Mouse (Mus musculus): ENCODE results near the gene Adam12.

Adam12 gene

DNA sequence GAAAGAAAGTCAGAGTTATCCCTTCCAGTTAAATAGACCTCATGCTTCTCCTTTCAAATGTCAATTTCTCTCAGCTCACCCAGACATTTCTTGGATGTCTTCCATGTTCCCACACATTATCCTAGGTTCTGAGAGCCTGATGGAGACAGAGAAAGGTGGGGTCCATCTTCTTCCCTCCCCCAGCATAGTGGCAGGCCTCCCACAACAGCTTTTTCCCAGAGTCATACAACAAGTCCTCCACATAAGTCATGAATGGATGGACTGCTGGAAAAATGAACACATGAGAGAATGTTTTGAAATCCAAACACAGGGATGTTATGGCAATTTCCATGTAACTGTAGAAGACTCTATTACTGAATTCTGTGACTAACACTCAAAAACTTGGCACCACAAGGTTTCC is 188.4 kb downstream of the Adam12 start:
- no peak overlapping the region for H3K4me3 ChIP-seq (replicated peaks; ENCODE audit: low read length)
- H3K4me1 ChIP-seq (replicated peaks; ENCODE audit: low read depth, low read length): no peaks in the 10 kb centered on the region
- no peaks in the 10 kb centered on the region for H3K36me3 ChIP-seq (ENCODE audit: insufficient read depth, low read length)
- H3K9me3 ChIP-seq (ENCODE audit: low read length): peaks cover 9% of the 10 kb centered on the region
- TF ChIP-seq POU5F1 (IDR thresholded peaks at IDR 0.05; ENCODE audit: borderline replicate concordance, low read length) (no peak), NANOG (IDR thresholded peaks at IDR 0.05; ENCODE audit: borderline replicate concordance, low read length) (no peak), CTCF (conservative IDR thresholded peaks at IDR 0.05; ENCODE audit: low read length) (no peak)
- no peaks in the 10 kb centered on the region for H3K27me3 ChIP-seq (ENCODE audit: insufficient read depth, low read length)

DNA sequence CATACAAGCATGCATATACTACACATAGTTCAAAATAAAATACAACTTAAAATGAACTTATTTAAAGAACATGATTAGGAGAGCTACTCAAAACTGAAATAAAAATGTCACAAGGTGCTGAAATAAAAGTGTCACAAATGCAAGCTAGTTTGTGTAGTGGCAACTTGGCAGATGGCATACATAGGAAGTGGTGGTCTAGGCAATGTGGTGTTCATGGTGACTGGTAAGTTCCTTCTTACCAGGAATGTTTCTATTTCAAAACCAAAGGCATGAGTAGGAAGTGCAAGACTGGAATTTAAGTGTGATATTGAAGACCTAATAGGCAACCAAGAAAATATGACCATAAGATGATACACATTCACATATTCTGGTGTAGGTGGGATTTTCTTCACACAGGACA is 189.3 kb downstream of the Adam12 start:
- H3K4me1 ChIP-seq (replicated peaks; ENCODE audit: low read depth, low read length): no peaks in the 10 kb centered on the region
- TF ChIP-seq NANOG (IDR thresholded peaks at IDR 0.05; ENCODE audit: borderline replicate concordance, low read length) (no peak), POU5F1 (IDR thresholded peaks at IDR 0.05; ENCODE audit: borderline replicate concordance, low read length) (no peak), CTCF (conservative IDR thresholded peaks at IDR 0.05; ENCODE audit: low read length) (no peak)

DNA sequence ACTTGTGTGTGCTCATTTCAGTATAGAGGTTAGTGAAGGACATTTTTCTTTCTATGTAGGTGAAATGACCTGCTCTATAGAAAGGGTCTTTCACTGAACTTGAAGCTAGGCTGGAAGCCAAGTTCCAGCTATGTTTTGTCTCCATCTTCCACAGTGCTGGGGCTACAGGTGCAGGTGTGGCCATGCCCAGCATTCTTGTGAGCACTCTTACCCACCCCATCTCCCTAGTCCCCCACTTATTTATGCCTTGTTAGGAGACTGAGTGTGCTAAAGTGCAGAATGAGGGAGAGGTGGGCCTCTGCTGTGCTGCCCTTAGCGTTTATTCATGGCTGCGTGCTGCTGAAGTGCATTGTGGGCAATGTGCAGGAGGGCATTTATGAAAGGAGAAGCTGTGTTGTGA is 198.0 kb downstream of the Adam12 start:
- Histone ChIP-seq H3K27me3 (ENCODE audit: insufficient read depth, low read length) (no peaks in the 10 kb centered on the region), H3K9me3 (ENCODE audit: low read length) (no peaks in the 10 kb centered on the region), H3K4me3 (replicated peaks; ENCODE audit: low read length) (no peak overlapping the region), H3K4me1 (replicated peaks; ENCODE audit: low read depth, low read length) (peaks cover 27% of the 10 kb centered on the region), H3K36me3 (ENCODE audit: insufficient read depth, low read length) (no peaks in the 10 kb centered on the region)
- TF ChIP-seq CTCF (conservative IDR thresholded peaks at IDR 0.05; ENCODE audit: low read length) (no peak), POU5F1 (IDR thresholded peaks at IDR 0.05; ENCODE audit: borderline replicate concordance, low read length) (no peak), NANOG (IDR thresholded peaks at IDR 0.05; ENCODE audit: borderline replicate concordance, low read length) (no peak)

More for the DNA sequence above, 189.3 kb downstream of the Adam12 start:
- H3K27me3 ChIP-seq (ENCODE audit: insufficient read depth, low read length): no peaks in the 10 kb centered on the region
- H3K36me3 ChIP-seq (ENCODE audit: insufficient read depth, low read length): no peaks in the 10 kb centered on the region
- H3K9me3 ChIP-seq (ENCODE audit: low read length): peaks cover 9% of the 10 kb centered on the region
- no peak overlapping the region for H3K4me3 ChIP-seq (replicated peaks; ENCODE audit: low read length)

DNA sequence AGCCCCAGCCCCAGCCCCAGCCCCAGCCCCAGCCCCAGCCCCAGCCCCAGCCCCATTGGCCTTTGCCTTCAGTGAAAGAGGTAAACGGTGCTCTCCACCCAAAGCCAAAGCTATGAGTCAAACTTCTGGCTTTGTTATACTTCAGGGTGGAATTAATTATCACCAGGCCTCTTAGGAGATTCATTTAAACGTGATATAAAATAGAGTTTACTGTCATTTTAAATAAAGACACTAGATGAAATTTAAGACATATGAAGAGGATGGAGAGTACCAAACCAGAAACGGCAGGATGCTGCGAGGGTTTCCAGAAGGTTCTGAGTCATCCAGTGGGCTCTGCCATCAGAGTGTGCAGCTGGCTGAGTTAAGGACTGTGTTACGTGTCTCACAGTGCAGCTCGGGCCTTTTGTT is 199.0 kb downstream of the Adam12 start:
- H3K4me1 ChIP-seq (replicated peaks; ENCODE audit: low read depth, low read length): peaks cover 27% of the 10 kb centered on the region
- H3K4me3 ChIP-seq (replicated peaks; ENCODE audit: low read length): no peak overlapping the region
- H3K36me3 ChIP-seq (ENCODE audit: insufficient read depth, low read length): no peaks in the 10 kb centered on the region
- H3K27me3 ChIP-seq (ENCODE audit: insufficient read depth, low read length): no peaks in the 10 kb centered on the region
- TF ChIP-seq NANOG (IDR thresholded peaks at IDR 0.05; ENCODE audit: borderline replicate concordance, low read length) (no peak), POU5F1 (IDR thresholded peaks at IDR 0.05; ENCODE audit: borderline replicate concordance, low read length) (no peak), CTCF (conservative IDR thresholded peaks at IDR 0.05; ENCODE audit: low read length) (no peak)
- H3K9me3 ChIP-seq (ENCODE audit: low read length): no peaks in the 10 kb centered on the region

DNA sequence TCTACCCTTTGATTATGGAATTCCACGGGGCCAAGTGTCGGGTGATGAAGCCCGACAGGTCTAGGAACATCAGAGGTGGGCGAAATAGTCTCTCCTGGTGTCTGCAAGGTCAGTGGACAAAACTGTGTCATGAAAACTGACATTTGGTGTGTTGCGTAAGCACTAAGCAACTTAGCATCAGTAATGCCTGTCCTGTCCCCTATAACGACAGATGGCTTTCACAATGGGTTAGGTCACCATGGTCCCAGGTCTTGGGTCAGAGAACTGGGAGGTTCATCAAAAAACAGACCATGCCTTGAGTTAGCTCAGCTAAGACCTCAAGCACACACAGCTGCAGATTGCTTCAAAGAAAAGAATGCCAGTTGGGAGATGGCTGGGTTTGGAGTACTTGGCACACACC is 200.2 kb downstream of the Adam12 start:
- H3K4me1 ChIP-seq (replicated peaks; ENCODE audit: low read depth, low read length): peaks cover 34% of the 10 kb centered on the region
- no peaks in the 10 kb centered on the region for H3K9me3 ChIP-seq (ENCODE audit: low read length)
- no peaks in the 10 kb centered on the region for H3K36me3 ChIP-seq (ENCODE audit: insufficient read depth, low read length)
- no peak overlapping the region for H3K4me3 ChIP-seq (replicated peaks; ENCODE audit: low read length)
- H3K27me3 ChIP-seq (ENCODE audit: insufficient read depth, low read length): no peaks in the 10 kb centered on the region
- TF ChIP-seq CTCF (conservative IDR thresholded peaks at IDR 0.05; ENCODE audit: low read length) (no peak), NANOG (IDR thresholded peaks at IDR 0.05; ENCODE audit: borderline replicate concordance, low read length) (no peak), POU5F1 (IDR thresholded peaks at IDR 0.05; ENCODE audit: borderline replicate concordance, low read length) (no peak)

DNA sequence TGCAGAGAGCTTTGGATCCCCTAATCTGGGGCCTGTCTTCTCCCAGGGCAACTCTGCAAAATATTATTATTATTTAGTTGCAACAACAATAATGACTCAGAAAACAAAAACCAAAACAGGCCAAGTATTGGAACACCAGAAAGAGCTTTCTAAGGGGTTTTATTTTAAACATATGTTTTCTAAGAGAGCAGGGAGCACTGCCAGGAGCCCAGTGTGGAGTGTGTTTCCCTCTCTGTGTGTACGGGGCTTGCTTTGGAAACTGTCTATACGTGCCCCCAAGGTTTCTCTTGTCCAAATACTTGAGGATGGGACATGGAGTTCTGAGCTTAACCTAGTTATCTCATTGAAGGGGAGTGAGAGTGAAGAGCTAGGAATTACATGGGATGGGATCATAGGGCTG is 200.7 kb downstream of the Adam12 start:
- H3K36me3 ChIP-seq (ENCODE audit: insufficient read depth, low read length): no peaks in the 10 kb centered on the region
- H3K9me3 ChIP-seq (ENCODE audit: low read length): no peaks in the 10 kb centered on the region
- no peak for TF ChIP-seq POU5F1 (IDR thresholded peaks at IDR 0.05; ENCODE audit: borderline replicate concordance, low read length)
- TF ChIP-seq CTCF (conservative IDR thresholded peaks at IDR 0.05; ENCODE audit: low read length): no peak
- no peak for TF ChIP-seq NANOG (IDR thresholded peaks at IDR 0.05; ENCODE audit: borderline replicate concordance, low read length)
- H3K4me1 ChIP-seq (replicated peaks; ENCODE audit: low read depth, low read length): peaks cover 39% of the 10 kb centered on the region
- H3K4me3 ChIP-seq (replicated peaks; ENCODE audit: low read length): no peak overlapping the region
- H3K27me3 ChIP-seq (ENCODE audit: insufficient read depth, low read length): no peaks in the 10 kb centered on the region

DNA sequence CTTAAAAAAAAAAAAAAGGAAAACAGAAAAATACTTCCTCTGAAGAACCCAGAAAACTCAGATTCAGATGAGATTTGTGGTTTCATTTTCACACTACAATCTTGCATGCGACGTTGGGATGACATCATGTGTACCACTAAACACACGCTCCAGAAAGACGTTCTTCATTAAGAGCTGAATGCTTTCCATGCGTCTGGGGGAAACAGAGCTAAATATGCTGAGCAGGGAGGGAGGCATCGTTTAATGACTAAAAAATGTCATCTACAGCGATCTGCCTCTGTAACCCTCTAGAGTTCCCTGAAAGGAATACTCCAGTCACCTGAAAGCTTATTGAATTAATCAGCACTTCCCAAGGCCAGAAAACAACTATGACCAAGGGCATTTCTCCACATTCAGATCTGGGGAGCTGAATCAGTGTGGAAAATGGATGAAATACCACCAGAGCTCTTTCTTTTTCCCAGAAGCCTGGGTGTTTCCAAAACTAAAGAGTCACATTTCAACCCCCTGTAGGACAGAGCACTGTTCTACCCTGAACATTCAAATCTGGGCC is 203.6 kb downstream of the Adam12 start:
- H3K27me3 ChIP-seq (ENCODE audit: insufficient read depth, low read length): peaks cover 4% of the 10 kb centered on the region; the same call in 1 of the 2 replicates
- no peaks in the 10 kb centered on the region for H3K36me3 ChIP-seq (ENCODE audit: insufficient read depth, low read length)
- H3K4me1 ChIP-seq (replicated peaks; ENCODE audit: low read depth, low read length): peaks cover 53% of the 10 kb centered on the region
- no peak overlapping the region for H3K4me3 ChIP-seq (replicated peaks; ENCODE audit: low read length)
- TF ChIP-seq POU5F1 (IDR thresholded peaks at IDR 0.05; ENCODE audit: borderline replicate concordance, low read length): no peak
- TF ChIP-seq NANOG (IDR thresholded peaks at IDR 0.05; ENCODE audit: borderline replicate concordance, low read length): no peak
- TF ChIP-seq CTCF (conservative IDR thresholded peaks at IDR 0.05; ENCODE audit: low read length): no peak
- no peaks in the 10 kb centered on the region for H3K9me3 ChIP-seq (ENCODE audit: low read length)

DNA sequence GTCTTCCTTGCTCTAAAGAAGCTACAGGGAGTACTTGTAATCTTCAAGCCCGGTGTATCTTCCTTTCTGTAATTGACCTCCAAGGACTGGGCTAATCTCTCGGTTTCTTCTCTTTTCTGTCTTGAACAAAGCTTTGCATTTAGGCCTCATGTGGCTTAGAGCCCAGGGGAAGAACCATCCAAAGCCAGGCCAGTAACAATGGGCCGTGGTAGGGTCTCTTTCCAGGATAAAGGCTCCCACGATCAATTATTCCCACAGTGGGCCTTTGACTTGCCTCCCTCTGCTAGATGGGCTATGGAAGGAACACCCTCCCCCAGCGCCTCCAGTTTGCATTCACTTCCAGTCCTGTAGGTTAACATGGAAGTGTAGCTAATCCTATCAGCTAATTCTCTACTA is 204.9 kb downstream of the Adam12 start:
- H3K4me3 ChIP-seq (replicated peaks; ENCODE audit: low read length): no peak overlapping the region
- TF ChIP-seq NANOG (IDR thresholded peaks at IDR 0.05; ENCODE audit: borderline replicate concordance, low read length): no peak
- TF ChIP-seq POU5F1 (IDR thresholded peaks at IDR 0.05; ENCODE audit: borderline replicate concordance, low read length): no peak
- no peak for TF ChIP-seq CTCF (conservative IDR thresholded peaks at IDR 0.05; ENCODE audit: low read length)
- H3K9me3 ChIP-seq (ENCODE audit: low read length): no peaks in the 10 kb centered on the region
- no peaks in the 10 kb centered on the region for H3K36me3 ChIP-seq (ENCODE audit: insufficient read depth, low read length)
- H3K4me1 ChIP-seq (replicated peaks; ENCODE audit: low read depth, low read length): peaks cover 55% of the 10 kb centered on the region
- peaks cover 4% of the 10 kb centered on the region; the same call in 1 of the 2 replicates for H3K27me3 ChIP-seq (ENCODE audit: insufficient read depth, low read length)

Measured in E14TG2a.4 (cell line).